Mouse (Mus musculus) granulocyte monocyte progenitor cell, adult 5-6 weeks (primary cell): ENCODE measurements around the gene Dnajb1. TPM values are rescaled to one million over a fixed set of nuclear protein-coding genes. Genes with fewer than 3 reads are reported as not detected.

ENCODE experiments used
- ATAC-seq: replicated peaks from 2 replicates; pipeline ENCODE4 v1.8.0; 2016; ENCODE audit warnings: mild to moderate bottlenecking, moderate TSS enrichment, inconsistent platforms; ENCODE audit not compliant: poor library complexity, severe bottlenecking
- total RNA-seq, 2 experiments: library from RNA; stranded (forward) in 1 of 2; stranded (reverse) in 1 of 2; fragments of 200-712, 200-1000 nt in 1 of 2; fragments of >200 nt in 1 of 2; fragmentation: Nextera tagmentation in 1 of 2; gene quantifications; 2 replicates each; pipeline ENCODE4 v1.2.3; 2014 to 2017

The Dnajb1 gene
- total RNA-seq, 2 experiments from 2014 or later: 31.0 to 47.3 TPM

DNA sequence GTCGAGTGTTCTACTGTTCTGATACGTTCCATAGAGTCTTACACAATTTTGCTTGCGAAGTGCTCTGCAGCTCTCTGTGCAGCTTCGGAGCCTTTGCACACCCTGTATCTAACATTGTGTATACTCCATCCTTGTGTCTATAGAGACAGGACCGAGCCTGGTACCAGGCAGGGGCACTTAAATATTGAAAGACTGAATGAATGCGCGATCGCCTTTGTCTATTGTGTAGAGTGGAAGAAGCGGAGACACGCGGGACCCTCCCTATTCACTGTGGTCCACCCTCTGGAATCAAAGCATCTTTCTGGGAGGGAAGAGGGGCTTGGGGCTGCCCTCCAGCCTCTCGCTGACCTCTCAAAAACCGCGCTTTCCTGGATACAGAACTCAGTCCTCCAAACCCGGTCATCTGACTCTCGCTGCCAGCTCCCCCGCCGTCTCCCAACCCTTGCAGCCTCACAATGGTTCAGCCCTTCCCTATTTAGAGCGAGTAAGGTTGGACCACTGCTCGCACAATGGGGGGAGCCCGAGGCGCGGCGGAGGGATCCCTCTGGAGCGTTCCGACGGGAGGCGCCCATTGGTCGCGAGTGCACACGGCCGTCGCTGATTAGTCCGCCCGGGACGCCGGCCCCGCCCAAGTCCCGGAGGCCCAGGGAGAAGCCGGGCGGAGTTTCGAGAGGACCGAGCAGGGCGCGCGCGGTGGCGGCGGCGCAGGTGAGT lies 44.2 kb downstream of the Dnajb1 start, which contains the start of gene Gipc1:
TSS of gene Gipc1 (plus strand) at position 648 of the 714 bp plus-strand sequence.
- peak; percentile 95 for ATAC-seq

DNA sequence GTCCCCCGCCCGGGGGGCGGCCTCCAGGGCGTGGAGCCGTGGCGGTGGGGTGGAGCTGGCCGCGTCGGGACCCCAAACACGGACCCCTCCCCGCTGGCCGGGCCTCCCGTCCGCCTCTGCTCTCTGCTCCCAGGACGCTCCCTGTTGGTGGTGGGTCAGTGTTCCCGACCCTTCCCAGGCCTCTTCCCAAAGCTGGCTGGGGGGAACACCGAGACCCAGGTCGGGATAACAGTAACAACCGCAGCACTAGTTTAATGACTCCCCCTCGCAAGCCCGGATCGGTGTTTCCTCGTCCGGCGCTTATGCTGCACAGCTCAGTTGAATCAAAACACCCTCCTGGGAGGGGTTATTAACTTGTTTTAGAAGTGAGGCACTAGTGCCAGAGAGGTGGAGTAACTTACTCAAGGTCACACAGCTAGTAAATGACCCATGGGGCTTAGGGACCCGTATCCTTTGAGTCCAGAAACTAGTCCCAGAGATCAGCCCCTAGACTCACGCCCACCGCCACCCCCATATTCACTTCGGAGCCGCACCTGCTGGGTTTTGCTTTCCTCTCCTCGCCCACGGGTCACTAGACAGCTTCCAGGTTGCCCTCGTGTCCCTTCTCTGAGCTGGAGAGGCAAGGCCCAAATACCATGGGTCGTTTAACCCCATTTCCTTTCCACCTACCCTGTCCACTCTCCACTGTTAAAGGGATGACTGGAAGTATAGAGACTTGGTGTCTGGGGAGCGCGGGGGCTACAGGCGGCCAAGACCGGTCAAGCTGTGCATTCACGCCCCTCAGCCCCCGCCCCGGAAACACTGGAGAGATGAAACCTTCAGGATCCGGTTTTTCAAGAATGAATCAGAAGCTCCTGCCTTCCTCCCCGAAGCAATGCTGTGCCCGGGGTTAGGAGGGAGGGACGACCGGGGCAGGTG lies 45.0 kb downstream of the Dnajb1 start:
- ATAC-seq: peak; percentile 21

DNA sequence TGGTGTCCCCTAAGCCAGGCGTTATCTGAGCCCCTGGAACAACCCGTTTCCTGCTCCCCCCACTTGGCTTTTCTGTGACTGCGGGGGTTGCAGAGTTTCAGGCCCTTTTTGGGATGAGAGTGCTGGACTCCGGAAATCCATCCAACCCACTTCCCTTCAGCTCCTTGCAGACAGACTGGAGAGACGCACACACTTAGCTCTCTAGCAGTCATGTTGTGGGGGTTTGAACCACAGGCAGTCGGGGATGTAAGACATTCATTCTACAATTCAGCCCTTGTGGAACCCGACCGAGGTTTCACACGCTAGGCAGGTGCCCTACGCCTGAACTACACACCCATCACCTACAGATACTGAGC lies 45.6 kb downstream of the Dnajb1 start:
- no peak for ATAC-seq

DNA sequence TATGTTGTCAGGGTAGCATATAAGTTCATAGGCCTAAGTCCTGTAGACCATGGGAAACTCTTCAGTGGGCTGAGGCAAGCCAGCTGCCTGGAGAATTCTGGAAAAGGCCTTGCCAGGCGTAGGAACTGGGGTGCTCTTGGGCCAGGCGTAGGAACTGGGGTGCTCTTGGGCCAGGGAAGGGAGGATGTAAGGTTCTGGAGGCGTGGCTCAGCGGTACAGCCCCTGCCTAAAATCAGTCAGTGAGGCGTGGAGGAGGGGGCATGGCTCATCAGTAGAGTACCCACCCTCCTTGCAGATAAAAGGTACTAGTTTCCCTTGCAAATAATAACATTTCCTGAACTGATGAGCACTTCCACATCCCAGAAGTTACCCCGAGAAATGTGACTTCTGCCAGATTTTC lies 46.7 kb downstream of the Dnajb1 start:
- ATAC-seq: no peak

DNA sequence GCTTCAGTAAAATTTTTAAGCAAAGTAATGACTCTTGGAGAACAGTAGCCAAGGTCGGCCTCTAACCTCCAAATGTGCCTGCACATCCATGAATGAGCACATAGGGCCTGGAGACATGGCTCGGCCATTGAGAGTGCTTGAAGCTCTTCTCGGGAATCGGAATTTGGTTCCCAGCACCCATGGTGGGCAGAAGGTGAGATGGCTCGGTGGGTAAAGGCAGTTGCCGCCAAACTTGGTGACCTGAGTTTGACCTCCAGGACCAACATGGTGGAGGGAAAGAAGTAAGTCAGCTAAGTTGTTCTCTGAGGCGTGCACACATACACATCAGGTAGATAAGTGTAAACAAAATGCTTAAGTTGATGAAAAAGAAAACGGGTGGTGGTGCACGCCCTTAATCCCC lies 48.0 kb downstream of the Dnajb1 start:
- ATAC-seq: no peak

DNA sequence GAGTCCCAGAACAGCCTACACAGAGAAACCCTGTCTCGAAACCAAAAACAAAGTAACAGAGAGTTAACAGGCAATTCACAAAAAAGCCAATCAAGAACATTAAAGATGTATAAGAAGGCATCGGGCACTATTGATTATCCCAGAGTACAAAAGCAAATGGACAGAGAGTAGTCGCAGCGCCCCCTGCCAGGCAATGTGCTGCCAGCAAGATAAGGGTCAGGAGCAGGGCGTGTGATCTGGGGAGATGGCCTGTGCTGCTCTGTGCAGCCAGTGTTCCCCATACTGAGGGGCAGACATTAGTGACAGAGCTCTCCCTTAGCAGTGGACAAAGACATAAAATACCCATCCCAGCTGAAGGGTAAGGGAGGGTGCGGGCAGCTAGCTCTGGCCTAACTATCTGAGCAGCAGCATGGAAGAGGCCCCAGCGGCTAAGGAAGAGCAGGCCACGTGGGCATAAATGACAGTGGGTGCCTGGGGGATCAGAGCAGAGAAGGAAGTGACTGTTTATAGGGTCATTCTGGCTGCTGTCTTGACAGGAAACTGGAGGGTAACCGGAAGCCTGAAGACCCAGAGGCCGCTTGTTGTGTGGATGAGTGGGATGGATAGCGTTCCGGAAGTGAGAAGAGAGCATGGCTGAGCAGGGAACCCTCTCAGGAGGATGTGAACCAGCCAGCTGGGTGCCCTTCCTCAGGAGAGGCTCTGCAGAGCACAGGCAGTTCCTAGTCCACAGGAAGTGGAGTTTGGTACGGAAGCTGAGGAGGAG lies 48.7 kb downstream of the Dnajb1 start:
- ATAC-seq: 0 out of 2 replicates have a peak, but pooled peaks have one; percentile 8

DNA sequence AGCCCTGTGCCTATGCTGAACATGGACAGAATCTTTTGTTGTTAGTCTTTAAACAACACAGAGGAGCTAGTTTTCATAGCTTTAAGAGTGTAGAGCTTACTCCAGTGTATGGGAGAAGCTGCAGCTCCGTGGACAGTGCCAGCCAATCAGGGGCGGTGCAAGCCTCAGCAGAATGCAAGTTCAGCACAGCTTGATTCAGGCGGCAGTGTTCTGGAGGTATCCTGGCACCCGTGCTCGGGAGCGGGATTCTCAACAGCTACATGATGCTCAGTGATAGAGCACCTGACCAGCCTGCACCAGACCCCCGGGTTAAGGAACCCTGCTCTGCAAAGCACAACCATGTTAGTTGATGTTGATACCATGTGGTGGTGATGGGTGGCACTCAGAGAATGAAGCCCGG lies 52.6 kb downstream of the Dnajb1 start:
- ATAC-seq: no peak

DNA sequence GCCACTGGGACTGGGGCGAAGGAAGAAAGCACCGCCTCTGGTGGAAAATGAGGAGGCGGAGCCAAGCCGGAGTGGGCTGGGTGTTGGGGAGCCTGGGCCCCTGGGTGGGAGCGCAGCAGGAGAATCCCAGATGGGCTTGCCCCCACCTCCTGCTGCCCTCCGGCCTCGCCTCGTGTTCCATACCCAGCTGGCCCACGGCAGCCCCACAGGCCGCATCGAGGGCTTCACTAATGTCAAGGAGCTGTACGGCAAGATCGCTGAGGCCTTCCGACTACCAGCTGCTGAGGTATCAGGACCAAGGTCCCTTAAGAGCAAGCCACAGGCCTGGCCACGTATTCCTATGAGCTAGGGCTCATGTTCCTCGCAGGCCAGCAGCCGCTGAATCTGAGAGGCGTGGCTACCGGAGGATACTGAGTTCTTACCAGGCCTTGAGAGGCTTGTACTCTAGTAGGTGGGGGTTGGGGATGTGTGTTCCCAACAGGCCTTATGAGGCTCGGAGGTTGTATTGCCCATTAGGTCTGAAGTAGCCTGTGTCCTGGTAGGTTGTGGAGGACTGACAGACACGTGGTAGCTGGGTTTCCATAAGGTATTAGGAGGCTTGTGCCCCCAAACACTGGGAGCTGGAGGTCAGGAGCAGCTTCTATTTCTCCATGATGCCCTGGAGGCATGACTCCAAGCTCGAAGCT lies 53.1 kb downstream of the Dnajb1 start:
- no peak for ATAC-seq

Other genes with a start within 250 kb of the Dnajb1 start
- not detected in 2 replicates for gene Clgn, start 218.3 kb upstream of the Dnajb1 start, total RNA-seq (2014; fragmentation: Nextera tagmentation)
- gene Clgn, start 218.3 kb upstream of the Dnajb1 start, total RNA-seq (2017): not detected in 2 replicates
- gene Scoc, start 149.8 kb upstream of the Dnajb1 start, total RNA-seq (2014; fragmentation: Nextera tagmentation): 35.8 and 47.8 TPM in 2 replicates
- gene Scoc, start 149.8 kb upstream of the Dnajb1 start, total RNA-seq (2017): 26.2 and 34.8 TPM in 2 replicates
- gene Olfr370, start 72.4 kb upstream of the Dnajb1 start, total RNA-seq (2014; fragmentation: Nextera tagmentation): not detected in 2 replicates
- gene Olfr370, start 72.4 kb upstream of the Dnajb1 start, total RNA-seq (2017): not detected in 2 replicates
- 187 and 191 TPM in 2 replicates for gene Ndufb7, start 41.5 kb upstream of the Dnajb1 start, total RNA-seq (2014; fragmentation: Nextera tagmentation)
- 179 and 187 TPM in 2 replicates for gene Ndufb7, start 41.5 kb upstream of the Dnajb1 start, total RNA-seq (2017)
- gene Tecr, start 222 bp upstream of the Dnajb1 start, total RNA-seq (2014; fragmentation: Nextera tagmentation): 506 and 549 TPM in 2 replicates
- 230 and 343 TPM in 2 replicates for gene Tecr, start 222 bp upstream of the Dnajb1 start, total RNA-seq (2017)
- gene Gipc1, start 44.5 kb downstream of the Dnajb1 start, total RNA-seq (2014; fragmentation: Nextera tagmentation): 26.7 and 35.0 TPM in 2 replicates
- gene Gipc1, start 44.5 kb downstream of the Dnajb1 start, total RNA-seq (2017): 19.0 and 19.3 TPM in 2 replicates
- gene Ptger1, start 58.5 kb downstream of the Dnajb1 start, total RNA-seq (2014; fragmentation: Nextera tagmentation): not detected in 2 replicates
- gene Ptger1, start 58.5 kb downstream of the Dnajb1 start, total RNA-seq (2017): 0.46 and 0.78 TPM in 2 replicates
- 40.0 and 66.0 TPM in 2 replicates for gene Pkn1, start 91.0 kb downstream of the Dnajb1 start, total RNA-seq (2014; fragmentation: Nextera tagmentation)
- 54.5 and 65.6 TPM in 2 replicates for gene Pkn1, start 91.0 kb downstream of the Dnajb1 start, total RNA-seq (2017)
- gene Ddx39, start 107.0 kb downstream of the Dnajb1 start, total RNA-seq (2014; fragmentation: Nextera tagmentation): 115 and 123 TPM in 2 replicates
- gene Ddx39, start 107.0 kb downstream of the Dnajb1 start, total RNA-seq (2017): 123 and 124 TPM in 2 replicates
- 21.4 and 25.7 TPM in 2 replicates for gene Adgre5, start 133.1 kb downstream of the Dnajb1 start, total RNA-seq (2014; fragmentation: Nextera tagmentation)
- gene Adgre5, start 133.1 kb downstream of the Dnajb1 start, total RNA-seq (2017): 21.7 and 27.2 TPM in 2 replicates